Mouse (Mus musculus): Measurements from ENCODE around the gene Umad1. TPM values are rescaled to one million over a fixed set of nuclear protein-coding genes. Genes with fewer than 3 reads are reported as not detected.

Gene Umad1
- polyA plus RNA-seq, 1 experiment = 5.9 TPM

DNA sequence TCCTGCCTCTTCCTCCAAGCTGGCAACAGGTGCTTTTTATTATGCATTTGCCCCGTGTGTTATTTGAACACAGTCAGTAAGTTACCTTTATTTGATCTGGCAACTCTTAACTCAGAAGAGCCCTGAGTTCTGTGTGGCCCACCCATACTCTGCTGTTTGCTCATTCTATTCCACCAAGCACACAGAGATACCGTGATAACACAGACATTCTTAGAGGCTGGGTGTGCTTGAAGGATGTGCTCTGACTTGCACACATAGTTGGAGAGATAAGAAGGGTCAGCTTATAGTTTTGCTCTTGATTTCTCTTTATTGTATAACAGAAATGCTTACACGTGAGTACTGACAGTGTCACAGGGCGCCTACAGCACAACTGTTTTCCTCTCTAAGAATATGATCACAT, 133.9 kb downstream of the Umad1 start:
- Histone ChIP-seq H3K27me3 (ENCODE audit: control insufficient read depth, insufficient read depth, insufficient read length) (no peaks in the 10 kb centered on the region), H3K4me2 (ENCODE audit: low read depth) (no peak overlapping the region), H3K36me3 (ENCODE audit: control insufficient read depth, insufficient read depth) (no peaks in the 10 kb centered on the region), H3K4me3 (no peak overlapping the region), H3ac (ENCODE audit: control insufficient read depth, insufficient read length) (no peak overlapping the region), H3K79me2 (ENCODE audit: control insufficient read depth, insufficient read depth) (no peaks in the 10 kb centered on the region)
- TF ChIP-seq CEBPB (IDR thresholded peaks at IDR 0.05; ENCODE audit: insufficient read depth, poor library complexity, severe bottlenecking) (no peak), TCF3 (IDR thresholded peaks at IDR 0.05; ENCODE audit: insufficient read length, low read depth) (no peak), TCF12 (IDR thresholded peaks at IDR 0.05; ENCODE audit: insufficient read depth, poor library complexity, severe bottlenecking) (no peak), USF1 (IDR thresholded peaks at IDR 0.05; ENCODE audit: low read depth) (no peak), MYOG (IDR thresholded peaks at IDR 0.05; ENCODE audit: control insufficient read depth in 1 of 3, insufficient read depth in 1 of 3, insufficient read length in 2 of 3, low read depth in 2 of 3) (no peak), POLR2AphosphoS2 (IDR thresholded peaks at IDR 0.05; ENCODE audit: insufficient read length, low read depth) (no peak), REST (IDR thresholded peaks at IDR 0.05; ENCODE audit: insufficient read depth, insufficient read length) (no peak), SRF (IDR thresholded peaks at IDR 0.05; ENCODE audit: control insufficient read depth, insufficient read length, low read depth) (no peak), POLR2A (IDR thresholded peaks at IDR 0.05; ENCODE audit: insufficient read length, low read depth) (no peak), MYOD1 (IDR thresholded peaks at IDR 0.05; ENCODE audit: control insufficient read depth in 1 of 3, insufficient read length in 2 of 3, low read depth in 2 of 3) (no peak), E2F4 (IDR thresholded peaks at IDR 0.05; ENCODE audit: insufficient read depth) (no peak)

DNA sequence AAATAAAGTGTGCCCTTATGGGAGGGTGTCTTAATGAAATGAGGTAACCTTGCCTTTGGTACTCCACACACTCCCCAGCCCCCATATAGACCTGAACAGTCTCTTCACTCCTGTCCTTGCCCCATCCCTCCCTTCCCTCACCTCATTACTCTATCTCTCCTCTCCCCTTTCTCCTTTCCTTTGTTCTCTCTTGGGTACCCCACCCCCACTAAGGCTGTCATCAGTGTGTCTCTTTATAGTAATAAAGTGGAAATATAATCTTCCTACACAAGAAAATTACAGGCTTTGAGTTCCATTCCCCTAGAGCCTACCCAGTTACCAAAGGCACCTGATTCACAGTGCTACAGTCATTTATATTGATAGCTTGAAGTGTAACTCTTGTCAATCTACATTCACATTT, 135.0 kb downstream of the Umad1 start:
- H3ac ChIP-seq (ENCODE audit: control insufficient read depth, insufficient read length) = no peak overlapping the region
- H3K4me2 ChIP-seq (ENCODE audit: low read depth) = no peak overlapping the region
- no peak for TF ChIP-seq POLR2A (IDR thresholded peaks at IDR 0.05; ENCODE audit: insufficient read length, low read depth)
- TF ChIP-seq CEBPB (IDR thresholded peaks at IDR 0.05; ENCODE audit: insufficient read depth, poor library complexity, severe bottlenecking) = no peak
- TF ChIP-seq MAX (IDR thresholded peaks at IDR 0.05; ENCODE audit: low read depth) = no peak
- TF ChIP-seq USF1 (IDR thresholded peaks at IDR 0.05; ENCODE audit: low read depth) = no peak
- no peak for TF ChIP-seq MYOG (IDR thresholded peaks at IDR 0.05; ENCODE audit: control insufficient read depth in 1 of 3, insufficient read depth in 1 of 3, insufficient read length in 2 of 3, low read depth in 2 of 3)
- no peak for TF ChIP-seq SRF (IDR thresholded peaks at IDR 0.05; ENCODE audit: control insufficient read depth, insufficient read length, low read depth)
- no peak for TF ChIP-seq POLR2AphosphoS2 (IDR thresholded peaks at IDR 0.05; ENCODE audit: insufficient read length, low read depth)
- no peaks in the 10 kb centered on the region for H3K27me3 ChIP-seq (ENCODE audit: control insufficient read depth, insufficient read depth, insufficient read length)
- no peaks in the 10 kb centered on the region for H3K36me3 ChIP-seq (ENCODE audit: control insufficient read depth, insufficient read depth)
- no peaks in the 10 kb centered on the region for H3K79me2 ChIP-seq (ENCODE audit: control insufficient read depth, insufficient read depth)
- no peak overlapping the region for H3K4me3 ChIP-seq

DNA sequence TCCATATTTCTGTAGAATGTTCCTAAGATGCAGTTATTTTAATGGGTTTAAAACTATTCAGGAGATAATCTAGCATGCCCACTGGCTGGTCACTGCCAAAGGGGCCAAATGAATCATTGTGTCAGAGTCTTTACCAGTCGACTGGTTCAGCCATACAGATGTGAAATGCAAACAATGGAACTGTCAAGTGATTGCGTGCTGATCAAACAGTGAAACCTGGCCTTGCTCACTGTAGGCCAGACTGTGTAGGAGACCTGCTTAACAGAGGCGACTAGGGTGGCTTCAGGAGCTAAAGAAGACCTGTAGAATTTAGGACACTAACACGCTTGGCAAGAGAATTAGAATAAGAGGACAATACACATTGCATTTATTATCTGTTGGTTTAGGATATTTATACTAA, 136.0 kb downstream of the Umad1 start:
- H3K4me2 ChIP-seq (ENCODE audit: low read depth) = no peak overlapping the region

DNA sequence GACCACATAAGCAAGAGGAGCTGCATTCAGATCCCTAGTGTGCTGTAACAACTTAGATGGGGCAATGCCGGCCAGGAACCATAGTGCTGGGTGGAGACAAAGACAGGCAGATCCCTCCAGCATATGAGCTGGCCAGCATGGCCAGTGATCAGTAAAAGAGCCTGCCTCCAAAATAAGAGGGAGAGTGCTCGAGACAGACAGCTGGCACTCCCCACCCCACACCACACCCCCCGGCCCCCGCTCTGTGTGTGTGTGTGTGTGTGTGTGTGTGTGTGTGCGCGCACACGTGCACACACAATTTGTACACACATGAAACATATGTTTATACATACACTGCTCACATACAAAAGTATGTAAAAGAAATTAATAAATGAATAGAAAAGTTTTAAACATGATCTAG, 138.2 kb downstream of the Umad1 start:
- no peaks in the 10 kb centered on the region for H3K36me3 ChIP-seq (ENCODE audit: control insufficient read depth, insufficient read depth)
- no peak overlapping the region for H3K4me2 ChIP-seq (ENCODE audit: low read depth)
- no peaks in the 10 kb centered on the region for H3K79me2 ChIP-seq (ENCODE audit: control insufficient read depth, insufficient read depth)
- H3ac ChIP-seq (ENCODE audit: control insufficient read depth, insufficient read length) = no peak overlapping the region
- no peaks in the 10 kb centered on the region for H3K27me3 ChIP-seq (ENCODE audit: control insufficient read depth, insufficient read depth, insufficient read length)
- TF ChIP-seq POLR2AphosphoS2 (IDR thresholded peaks at IDR 0.05; ENCODE audit: insufficient read length, low read depth) (no peak), SRF (IDR thresholded peaks at IDR 0.05; ENCODE audit: control insufficient read depth, insufficient read length, low read depth) (no peak), MYOG (IDR thresholded peaks at IDR 0.05; ENCODE audit: control insufficient read depth in 1 of 3, insufficient read depth in 1 of 3, insufficient read length in 2 of 3, low read depth in 2 of 3) (no peak), POLR2A (IDR thresholded peaks at IDR 0.05; ENCODE audit: insufficient read length, low read depth) (no peak), USF1 (IDR thresholded peaks at IDR 0.05; ENCODE audit: low read depth) (no peak), MYOD1 (IDR thresholded peaks at IDR 0.05; ENCODE audit: control insufficient read depth in 1 of 3, insufficient read length in 2 of 3, low read depth in 2 of 3) (no peak), TCF12 (IDR thresholded peaks at IDR 0.05; ENCODE audit: insufficient read depth, poor library complexity, severe bottlenecking) (no peak), REST (IDR thresholded peaks at IDR 0.05; ENCODE audit: insufficient read depth, insufficient read length) (no peak), E2F4 (IDR thresholded peaks at IDR 0.05; ENCODE audit: insufficient read depth) (no peak), MAX (IDR thresholded peaks at IDR 0.05; ENCODE audit: low read depth) (no peak), CEBPB (IDR thresholded peaks at IDR 0.05; ENCODE audit: insufficient read depth, poor library complexity, severe bottlenecking) (no peak), TCF3 (IDR thresholded peaks at IDR 0.05; ENCODE audit: insufficient read length, low read depth) (no peak)
- H3K4me3 ChIP-seq = no peak overlapping the region

More for the DNA sequence above, 136.0 kb downstream of the Umad1 start:
- H3K36me3 ChIP-seq (ENCODE audit: control insufficient read depth, insufficient read depth) = no peaks in the 10 kb centered on the region
- no peaks in the 10 kb centered on the region for H3K79me2 ChIP-seq (ENCODE audit: control insufficient read depth, insufficient read depth)
- H3K4me3 ChIP-seq = no peak overlapping the region
- TF ChIP-seq TCF12 (IDR thresholded peaks at IDR 0.05; ENCODE audit: insufficient read depth, poor library complexity, severe bottlenecking) = no peak
- no peak for TF ChIP-seq POLR2AphosphoS2 (IDR thresholded peaks at IDR 0.05; ENCODE audit: insufficient read length, low read depth)
- no peak for TF ChIP-seq MAX (IDR thresholded peaks at IDR 0.05; ENCODE audit: low read depth)
- no peaks in the 10 kb centered on the region for H3K27me3 ChIP-seq (ENCODE audit: control insufficient read depth, insufficient read depth, insufficient read length)
- H3ac ChIP-seq (ENCODE audit: control insufficient read depth, insufficient read length) = no peak overlapping the region

DNA sequence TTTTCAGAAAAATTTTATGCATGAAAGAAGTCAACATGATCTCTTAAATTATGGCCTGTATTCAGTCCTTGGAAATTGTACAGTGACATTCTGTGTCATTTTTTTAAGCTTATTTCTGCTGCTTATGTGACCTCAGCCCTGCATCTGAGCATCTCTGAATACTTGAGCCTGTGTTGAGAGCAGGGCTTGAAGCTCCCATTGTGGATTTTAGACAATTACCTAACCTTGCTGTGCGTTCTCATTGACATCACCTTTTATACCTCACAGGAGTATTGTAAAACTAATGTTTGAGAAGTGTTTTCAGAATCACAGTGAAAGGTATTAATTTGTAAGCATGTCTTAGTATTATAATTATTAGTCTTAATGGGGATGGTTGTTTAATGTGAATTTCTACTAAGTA, 140.6 kb downstream of the Umad1 start:
- Histone ChIP-seq H3K36me3 (ENCODE audit: control insufficient read depth, insufficient read depth) (no peaks in the 10 kb centered on the region), H3ac (ENCODE audit: control insufficient read depth, insufficient read length) (no peak overlapping the region), H3K4me2 (ENCODE audit: low read depth) (no peak overlapping the region), H3K27me3 (ENCODE audit: control insufficient read depth, insufficient read depth, insufficient read length) (no peaks in the 10 kb centered on the region), H3K79me2 (ENCODE audit: control insufficient read depth, insufficient read depth) (no peaks in the 10 kb centered on the region), H3K4me3 (no peak overlapping the region)
- TF ChIP-seq USF1 (IDR thresholded peaks at IDR 0.05; ENCODE audit: low read depth) (no peak), CEBPB (IDR thresholded peaks at IDR 0.05; ENCODE audit: insufficient read depth, poor library complexity, severe bottlenecking) (no peak), POLR2AphosphoS2 (IDR thresholded peaks at IDR 0.05; ENCODE audit: insufficient read length, low read depth) (no peak), REST (IDR thresholded peaks at IDR 0.05; ENCODE audit: insufficient read depth, insufficient read length) (no peak), TCF3 (IDR thresholded peaks at IDR 0.05; ENCODE audit: insufficient read length, low read depth) (no peak), SRF (IDR thresholded peaks at IDR 0.05; ENCODE audit: control insufficient read depth, insufficient read length, low read depth) (no peak), MAX (IDR thresholded peaks at IDR 0.05; ENCODE audit: low read depth) (no peak), POLR2A (IDR thresholded peaks at IDR 0.05; ENCODE audit: insufficient read length, low read depth) (no peak), MYOG (IDR thresholded peaks at IDR 0.05; ENCODE audit: control insufficient read depth in 1 of 3, insufficient read depth in 1 of 3, insufficient read length in 2 of 3, low read depth in 2 of 3) (no peak), E2F4 (IDR thresholded peaks at IDR 0.05; ENCODE audit: insufficient read depth) (no peak), MYOD1 (IDR thresholded peaks at IDR 0.05; ENCODE audit: control insufficient read depth in 1 of 3, insufficient read length in 2 of 3, low read depth in 2 of 3) (no peak), TCF12 (IDR thresholded peaks at IDR 0.05; ENCODE audit: insufficient read depth, poor library complexity, severe bottlenecking) (no peak)
